Comparison of ENCODE assay signal across 12 mouse cellular contexts in the genomic region with DNA sequence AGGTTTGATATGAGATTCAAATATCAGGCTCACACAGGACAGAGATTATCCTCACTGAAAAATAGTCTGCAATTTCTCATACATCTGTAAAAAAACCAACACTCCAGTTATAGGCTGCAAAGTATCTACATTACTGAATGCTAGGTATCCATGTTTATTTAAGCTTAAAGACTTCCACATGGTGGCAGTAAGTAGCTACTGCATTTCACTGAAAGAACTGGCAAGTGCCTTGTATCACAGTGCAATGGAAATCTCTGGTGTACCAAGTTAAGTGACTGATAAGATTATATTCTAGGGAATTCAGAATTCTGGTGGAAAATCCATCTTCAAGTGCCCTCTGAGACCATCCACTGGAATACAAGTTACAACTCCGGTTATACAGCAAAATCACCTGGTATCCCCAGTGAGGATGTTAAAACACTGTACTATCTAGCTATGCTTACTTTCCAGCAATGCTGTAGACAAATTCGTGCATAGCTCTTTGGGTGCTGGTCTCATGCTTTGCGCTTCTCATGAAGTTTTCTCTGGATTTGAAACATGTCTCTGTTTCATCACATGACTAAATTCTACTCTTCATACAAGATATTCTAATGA. TPM values are rescaled to one million over a fixed set of nuclear protein-coding genes. Genes with fewer than 3 reads are reported as not detected.
DNase-seq lines count a peak whose midpoint lies in the region; ATAC-seq and TF ChIP-seq lines count a peak whose summit lies in the region.
"Had no signal": no experiment of that assay in that cellular context is flagged by ENCODE, and none has a peak within 500 bp of the region (broad histone marks: within the 10 kb centered on the region; RNA-seq: fewer than 3 reads in every experiment).

No protein-coding gene starts in this region.

- no peak overlapping the region for H3K27ac ChIP-seq in hindbrain, embryonic 11.5 days (ENCODE audit: low read depth, low read length)
- no peak overlapping the region for H3K27ac ChIP-seq in hindbrain, embryonic 10.5 days
- H3K27ac ChIP-seq in cortical plate, adult 2 months (ENCODE audit: insufficient read depth, low read length): no peak overlapping the region

- intact Hi-C loops in left cerebral cortex, postnatal 14 days (cut with DNase I): no loop called here

- DNase-seq in hindbrain, embryonic 11.5 days (ENCODE audit: low spot score): peak; percentile 13
- no peak for DNase-seq in hindbrain, embryonic 10.5 days (ENCODE audit: low spot score)
- peak; percentile 15 to 52 for DNase-seq in left cerebral cortex, postnatal 14 days (ENCODE audit: low spot score in 2 of 2)
- DNase-seq in testis, postnatal 10 days (ENCODE audit: low spot score): no peak
- DNase-seq in urinary bladder, adult 18-20 months (ENCODE audit: low spot score in 2 of 2): no peak
- DNase-seq in T-cell, adult 2 months (ENCODE audit: low spot score): no peak

- TF ChIP-seq POLR2A in cortical plate, adult 2 months (IDR thresholded peaks at IDR 0.05; ENCODE audit: extremely low read depth, insufficient read depth, low read length): no peak

- no peak overlapping the region for H3K4me3 ChIP-seq in hindbrain, embryonic 11.5 days (ENCODE audit: low read depth, low read length)
- no peak overlapping the region for H3K4me3 ChIP-seq in hindbrain, embryonic 10.5 days
- H3K4me3 ChIP-seq in E14TG2a.4 (replicated peaks; ENCODE audit: low read length): no peak overlapping the region
- no peak overlapping the region for H3K4me3 ChIP-seq in cortical plate, adult 2 months (ENCODE audit: insufficient read depth, low read length)
- H3K4me3 ChIP-seq: myocyte had no signal

- H3K4me2 ChIP-seq in hindbrain, embryonic 11.5 days (replicated peaks; ENCODE audit: low read depth, low read length): no peak overlapping the region

- no peak overlapping the region for H3K9ac ChIP-seq in hindbrain, embryonic 11.5 days (ENCODE audit: low read depth, low read length)

- ATAC-seq in hindbrain, embryonic 11.5 days (ENCODE audit: low FRiP score): no peak

- TF ChIP-seq CTCF in E14TG2a.4 (conservative IDR thresholded peaks at IDR 0.05; ENCODE audit: low read length): peak; percentile 20; the same call in 1 of the 2 replicates
- peak; percentile 28 for TF ChIP-seq CTCF in cortical plate, adult 2 months (IDR thresholded peaks at IDR 0.05; ENCODE audit: extremely low read depth, insufficient read depth, low read length)

- no peaks in the 10 kb centered on the region for H3K9me3 ChIP-seq in hindbrain, embryonic 11.5 days (ENCODE audit: control insufficient read depth, low read length)
- H3K9me3 ChIP-seq in hindbrain, embryonic 10.5 days: no peaks in the 10 kb centered on the region
- no peaks in the 10 kb centered on the region for H3K9me3 ChIP-seq in E14TG2a.4 (ENCODE audit: low read length)

- no peaks in the 10 kb centered on the region for H3K27me3 ChIP-seq in hindbrain, embryonic 11.5 days (ENCODE audit: control insufficient read depth, insufficient read depth, low read length)
- no peaks in the 10 kb centered on the region for H3K27me3 ChIP-seq in hindbrain, embryonic 10.5 days (ENCODE audit: insufficient read depth, poor library complexity, severe bottlenecking)
- no peaks in the 10 kb centered on the region for H3K27me3 ChIP-seq in E14TG2a.4 (ENCODE audit: insufficient read depth, low read length)

- no peaks in the 10 kb centered on the region for H3K4me1 ChIP-seq in hindbrain, embryonic 11.5 days (replicated peaks; ENCODE audit: control insufficient read depth, insufficient read depth, low read length)
- no peaks in the 10 kb centered on the region for H3K4me1 ChIP-seq in hindbrain, embryonic 10.5 days (replicated peaks)
- H3K4me1 ChIP-seq in E14TG2a.4 (replicated peaks; ENCODE audit: low read depth, low read length): no peaks in the 10 kb centered on the region
- no peaks in the 10 kb centered on the region for H3K4me1 ChIP-seq in cortical plate, adult 2 months (ENCODE audit: control insufficient read depth, insufficient read depth, low read length)

- no peaks in the 10 kb centered on the region for H3K36me3 ChIP-seq in hindbrain, embryonic 11.5 days (ENCODE audit: control insufficient read depth, insufficient read depth, low read length)
- H3K36me3 ChIP-seq in hindbrain, embryonic 10.5 days: no peaks in the 10 kb centered on the region
- H3K36me3 ChIP-seq in E14TG2a.4 (ENCODE audit: insufficient read depth, low read length): no peaks in the 10 kb centered on the region

- WGBS in hindbrain, embryonic 11.5 days: 83% methylated on average over 3 of the region's 3 CpGs
- 91% methylated on average over 3 of the region's 3 CpGs for WGBS in hindbrain, embryonic 10.5 days

RNA-seq across cellular contexts. Expression of a gene that starts 47.6 kb away (rescaled TPM):
- not detected in 2 replicates for polyA plus RNA-seq in hindbrain, embryonic 11.5 days (2014; fragmentation: Nextera tagmentation; extraction: Ambion mirVana)
- not detected in 2 replicates for polyA plus RNA-seq in hindbrain, embryonic 10.5 days (2016; fragmentation: Nextera tagmentation; extraction: Ambion mirVana)
- not detected in 2 replicates for polyA plus RNA-seq in cortical plate, adult 2 months (2012; rRNA removed)
- not detected for total RNA-seq in left cerebral cortex, postnatal 14 days (2021)
- total RNA-seq: heart, adult 8-10 months; left cerebral cortex, postnatal 10 days had no signal
- polyA plus RNA-seq: myocyte; thymus, postnatal 0 days had no signal

Comparison
In these comparisons a context has a peak if more than half of its experiments do, and no peak if none do; other contexts are left out.
1. DNase-seq: peak in hindbrain, embryonic 11.5 days (single experiment) and left cerebral cortex, postnatal 14 days (2 of 2); none in hindbrain, embryonic 10.5 days (single experiment), testis, postnatal 10 days (single experiment), urinary bladder, adult 18-20 months (0 of 2) and T-cell, adult 2 months (single experiment).